8 mouse cellular contexts compared by ENCODE assay signal in genomic region chr3:28562612-28563332, GRCm38 (mm10).
DNase-seq lines count a peak whose midpoint lies in the region; ATAC-seq and TF ChIP-seq lines count a peak whose summit lies in the region.
"Had no signal": no experiment of that assay in that cellular context is flagged by ENCODE, and none has a peak within 500 bp of the region (broad histone marks: within the 10 kb centered on the region; RNA-seq: fewer than 3 reads in every experiment).

No protein-coding gene starts in this region.

- H3K9me3 ChIP-seq in stomach, postnatal 0 days (ENCODE audit: control insufficient read depth, low read length) = no peaks in the 10 kb centered on the region
- H3K9me3 ChIP-seq: liver, embryonic 15.5 days had no signal

- H3K36me3 ChIP-seq in stomach, postnatal 0 days (ENCODE audit: control insufficient read depth, insufficient read depth, low read length) = no peaks in the 10 kb centered on the region; the same call in 1 of the 2 replicates
- H3K36me3 ChIP-seq: liver, embryonic 15.5 days had no signal

- peak; percentile 70 for TF ChIP-seq CTCF in left cerebral cortex, adult 2 months (IDR thresholded peaks at IDR 0.05)
- peak; percentile 80 for TF ChIP-seq CTCF in stomach, postnatal 0 days (IDR thresholded peaks at IDR 0.05; ENCODE audit: low read depth)

- H3K9ac ChIP-seq in stomach, postnatal 0 days (ENCODE audit: low read length) = no peak overlapping the region
- H3K9ac ChIP-seq: liver, embryonic 15.5 days had no signal

- no peaks in the 10 kb centered on the region for H3K27me3 ChIP-seq in stomach, postnatal 0 days (ENCODE audit: control insufficient read depth, insufficient read depth, low read length)
- H3K27me3 ChIP-seq: liver, embryonic 15.5 days had no signal

- WGBS in stomach, postnatal 0 days = 68% methylated on average over 10 of the region's 10 CpGs

- no peak overlapping the region for H3K4me3 ChIP-seq in left cerebral cortex, adult 2 months
- no peak overlapping the region for H3K4me3 ChIP-seq in stomach, postnatal 0 days (ENCODE audit: low read depth, low read length)
- H3K4me3 ChIP-seq: liver, embryonic 15.5 days had no signal

- no peak for DNase-seq in left cerebral cortex, adult 2 months (ENCODE audit: extremely low spot score in 1 of 2, low spot score in 2 of 2)
- DNase-seq in left cerebral cortex, postnatal 25 days (ENCODE audit: low spot score in 2 of 2) = no peak
- DNase-seq in NIH3T3 (ENCODE audit: low read depth) = peak; percentile 48
- DNase-seq in embryo, embryonic 11 days = peak; percentile 59
- DNase-seq in kidney, postnatal 10 days = peak; percentile 46
- DNase-seq in stomach, postnatal 0 days (ENCODE audit: low spot score) = peak; percentile 29
- DNase-seq in spleen, postnatal 4 days (ENCODE audit: low spot score in 2 of 2) = no peak

- H3K4me1 ChIP-seq in stomach, postnatal 0 days (replicated peaks; ENCODE audit: control insufficient read depth, insufficient read depth) = no peaks in the 10 kb centered on the region
- H3K4me1 ChIP-seq: liver, embryonic 15.5 days had no signal

- peak; percentile 47; the same call in 1 of the 2 replicates for ATAC-seq in stomach, postnatal 0 days (ENCODE audit: low FRiP score, low TSS enrichment)

- TF ChIP-seq EP300 in stomach, postnatal 0 days (optimal IDR thresholded peaks at IDR 0.05) = no peak

- intact Hi-C loops in left cerebral cortex, adult 2 months (cut with DNase I) = loop anchor here (5.0 kb wide), 1 partner anchor 395 kb away; no protein-coding TSS in a partner anchor
- intact Hi-C loops in left cerebral cortex, postnatal 25 days (cut with DNase I) = loop anchor here (5.0 kb wide), 1 partner anchor 185 kb away; no protein-coding TSS in a partner anchor

- no peak overlapping the region for H3K27ac ChIP-seq in left cerebral cortex, adult 2 months
- H3K27ac ChIP-seq in stomach, postnatal 0 days (replicated peaks) = no peak overlapping the region
- H3K27ac ChIP-seq: liver, embryonic 15.5 days had no signal

- no peak overlapping the region for H3K4me2 ChIP-seq in stomach, postnatal 0 days (replicated peaks; ENCODE audit: low read depth)
- H3K4me2 ChIP-seq: liver, embryonic 15.5 days had no signal

Comparison
In these comparisons a context has a peak if more than half of its experiments do, and no peak if none do; other contexts are left out.
1. DNase-seq: peak in NIH3T3 (single experiment), embryo, embryonic 11 days (single experiment), kidney, postnatal 10 days (single experiment) and stomach, postnatal 0 days (single experiment); none in left cerebral cortex, adult 2 months (0 of 2), left cerebral cortex, postnatal 25 days (0 of 2) and spleen, postnatal 4 days (0 of 2).